Mouse (Mus musculus): ENCODE measurements around the gene Arhgap15. TPM values are rescaled to one million over a fixed set of nuclear protein-coding genes. Genes with fewer than 3 reads are reported as not detected.

Arhgap15 gene
- total and polyA plus RNA-seq, 3 experiments = 16.6 to 40.3 (median 19.8) TPM

- Histone ChIP-seq H3K36me3 (replicated peaks in 1 of 2; ENCODE audit: control insufficient read depth in 1 of 2, insufficient read depth in 1 of 2, low read length in 1 of 2) (peaks cover 0 to 5% of the 10 kb centered on the region in 2 experiments), H3K4me1 (ENCODE audit: control insufficient read depth in 1 of 2, insufficient read depth in 2 of 2) (peaks cover 8 to 23% of the 10 kb centered on the region in 2 experiments; a peak in 3 of 4 replicates), H3K79me2 (replicated peaks; ENCODE audit: control insufficient read depth, extremely low read depth, insufficient read depth, poor library complexity, severe bottlenecking) (no peaks in the 10 kb centered on the region), H3K9me3 (replicated peaks; ENCODE audit: low read length) (no peaks in the 10 kb centered on the region), H3K9ac (ENCODE audit: insufficient read depth, low read depth) (no peak overlapping the region), H3K27ac (ENCODE audit: insufficient read depth, low read depth) (no peak overlapping the region), H3K27me3 (replicated peaks) (no peaks in the 10 kb centered on the region), H3K4me2 (ENCODE audit: insufficient read depth, low read depth, poor library complexity, severe bottlenecking) (no peak overlapping the region; the same call in 1 of the 2 replicates), H3K4me3 (replicated peaks in 1 of 3; ENCODE audit: low read depth in 2 of 3, low read length in 2 of 3, poor library complexity in 1 of 3) (no peak overlapping the region)
- TF ChIP-seq EP300 (IDR thresholded peaks at IDR 0.05; ENCODE audit: low read length) (peak; percentile 17; the same call in 1 of the 2 replicates), CHD2 (IDR thresholded peaks at IDR 0.05; ENCODE audit: low read length) (no peak)
- dilution Hi-C loops (cut with MboI; ENCODE audit: extremely low pct_ligation_motif_present, extremely low pct_unique_long_range_greater_than_20kb, low sequenced_read_pairs) = no loop called here
- in situ Hi-C loops (cut with MboI; ENCODE audit: low pct_ligation_motif_present, low pct_unique_long_range_greater_than_20kb, low sequenced_read_pairs) = no loop called here
- DNase-seq (ENCODE audit: extremely low read depth) = peak; percentile 19
These were observed 57.5 kb downstream of the Arhgap15 start for GRCm38 (mm10) chr2:43805960-43806744.

GRCm38 (mm10) chr2:43815896-43816787 lies 67.5 kb downstream of the Arhgap15 start:
- TF ChIP-seq ZNF384 (IDR thresholded peaks at IDR 0.05; ENCODE audit: low read depth, low read length) (no peak), MAZ (IDR thresholded peaks at IDR 0.05; ENCODE audit: low read depth, low read length) (no peak), POLR2AphosphoS2 (IDR thresholded peaks at IDR 0.05; ENCODE audit: low read depth, low read length) (no peak), NRF1 (IDR thresholded peaks at IDR 0.05; ENCODE audit: low read depth, low read length) (no peak), GABPA (IDR thresholded peaks at IDR 0.05; ENCODE audit: insufficient replicate concordance, low read depth, low read length) (no peak), PAX5 (IDR thresholded peaks at IDR 0.05; ENCODE audit: low read length) (no peak), SMC3 (IDR thresholded peaks at IDR 0.05; ENCODE audit: low read depth, low read length) (no peak), ZKSCAN1 (IDR thresholded peaks at IDR 0.05; ENCODE audit: borderline replicate concordance, low read depth, low read length) (no peak), ETS1 (conservative IDR thresholded peaks at IDR 0.05; ENCODE audit: low read depth, low read length) (no peak), IRF4 (IDR thresholded peaks at IDR 0.05; ENCODE audit: low read depth, low read length) (no peak)
- H3K27me3 ChIP-seq (replicated peaks) = no peaks in the 10 kb centered on the region
- no peaks in the 10 kb centered on the region for H3K79me2 ChIP-seq (replicated peaks; ENCODE audit: control insufficient read depth, extremely low read depth, insufficient read depth, poor library complexity, severe bottlenecking)
- no peak for DNase-seq (ENCODE audit: extremely low read depth)
- no peak overlapping the region for H3K4me2 ChIP-seq (ENCODE audit: insufficient read depth, low read depth, poor library complexity, severe bottlenecking)
- H3K27ac ChIP-seq (ENCODE audit: insufficient read depth, low read depth) = no peak overlapping the region
- H3K36me3 ChIP-seq (replicated peaks in 1 of 2; ENCODE audit: control insufficient read depth in 1 of 2, insufficient read depth in 1 of 2, low read length in 1 of 2) = peaks cover 2 to 8% of the 10 kb centered on the region in 2 experiments
- H3K4me3 ChIP-seq (replicated peaks in 1 of 3; ENCODE audit: low read depth in 2 of 3, low read length in 2 of 3, poor library complexity in 1 of 3) = no peak overlapping the region
- in situ Hi-C loops (cut with MboI; ENCODE audit: low pct_ligation_motif_present, low pct_unique_long_range_greater_than_20kb, low sequenced_read_pairs) = no loop called here
- no peaks in the 10 kb centered on the region for H3K4me1 ChIP-seq (ENCODE audit: control insufficient read depth in 1 of 2, insufficient read depth in 2 of 2)
- H3K9me3 ChIP-seq (replicated peaks; ENCODE audit: low read length) = no peaks in the 10 kb centered on the region
- dilution Hi-C loops (cut with MboI; ENCODE audit: extremely low pct_ligation_motif_present, extremely low pct_unique_long_range_greater_than_20kb, low sequenced_read_pairs) = no loop called here
- no peak overlapping the region for H3K9ac ChIP-seq (ENCODE audit: insufficient read depth, low read depth)

Data from CH12.LX (cell line).